Mouse (Mus musculus): Measurements from ENCODE around the gene Dck.
"Not testable (repeated sequence)": the region's sequence is repeated elsewhere in the genome, so short reads cannot be mapped to it uniquely, and the experiment has no call there.

Gene Dck

DNA sequence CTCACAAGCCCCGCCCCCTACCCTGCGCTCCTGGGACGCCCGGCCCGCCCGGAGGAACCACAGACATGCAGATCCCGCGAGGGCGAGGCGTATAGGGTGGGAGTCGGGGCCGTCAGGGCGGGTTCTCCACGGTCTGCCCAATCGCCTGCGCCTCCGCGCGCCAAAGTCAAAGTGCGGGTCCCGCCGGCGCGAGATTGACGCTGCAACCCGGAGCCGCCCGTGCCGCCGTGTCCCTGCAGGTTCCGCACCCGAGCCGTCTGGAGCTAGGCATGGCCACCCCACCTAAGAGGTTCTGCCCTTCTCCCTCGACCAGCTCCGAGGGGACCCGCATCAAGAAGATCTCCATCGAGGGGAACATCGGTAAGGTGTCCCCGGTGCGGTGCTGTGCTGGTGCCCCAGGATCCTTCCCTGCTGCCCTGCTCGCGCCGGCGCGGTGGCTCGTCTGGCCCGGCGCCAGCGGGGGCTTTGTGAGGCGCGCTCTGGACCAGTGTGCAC lies at the start of gene Dck:
TSS of gene Dck (plus strand) at position 10 of the 495 bp plus-strand sequence.
- peak; percentile 98 for DNase-seq

DNA sequence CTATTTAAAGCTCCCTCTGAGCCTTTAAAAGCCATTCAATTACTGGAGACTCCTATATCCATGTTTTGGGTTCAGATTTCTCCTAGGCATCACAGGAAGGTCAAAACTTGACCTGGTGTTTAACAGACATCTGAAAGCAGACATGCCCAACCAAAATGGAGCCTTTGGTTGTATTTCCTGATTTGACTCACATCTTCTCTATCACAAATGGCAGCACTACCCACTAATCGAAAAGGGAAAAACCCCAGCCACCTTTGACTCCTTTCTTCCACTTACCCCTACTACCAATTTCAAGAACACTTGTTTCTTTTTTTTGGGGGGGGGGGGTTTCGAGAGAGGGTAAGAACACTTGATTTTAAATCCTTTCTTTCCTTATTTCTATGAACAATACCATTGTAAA lies 47.8 kb upstream of the Dck start:
- DNase-seq: no peak

GRCm38 (mm10) chr5:88720116-88721002 lies 44.4 kb upstream of the Dck start, which contains the start of gene Mob1b:
Mob1b (plus strand) TSS chr5:88720855.
- peak; percentile 98 for DNase-seq

DNA sequence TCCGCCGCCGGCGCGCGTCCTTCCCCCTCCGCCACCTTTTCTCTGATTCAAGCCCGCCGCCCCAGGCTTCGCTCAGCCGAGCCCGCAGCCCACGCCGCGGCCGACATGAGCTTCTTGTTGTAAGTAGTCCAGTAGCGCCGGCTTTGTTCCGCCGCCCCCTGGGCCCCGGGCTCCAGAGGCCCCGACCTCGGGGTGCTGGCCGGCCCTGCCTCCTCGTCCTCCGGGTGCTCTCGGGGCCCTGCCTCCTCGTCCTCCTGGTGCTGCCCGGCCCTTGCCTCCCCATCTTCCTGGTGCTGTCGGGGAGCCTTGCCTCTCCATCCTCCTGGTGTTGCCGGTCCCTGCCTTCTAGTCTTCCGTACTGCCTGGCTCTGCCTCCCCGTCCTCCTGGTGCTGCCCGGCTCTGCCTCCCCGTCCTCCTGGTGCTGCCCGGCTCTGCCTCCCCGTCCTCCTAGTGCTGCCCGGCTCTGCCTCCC lies 43.8 kb upstream of the Dck start:
- DNase-seq: no peak

DNA sequence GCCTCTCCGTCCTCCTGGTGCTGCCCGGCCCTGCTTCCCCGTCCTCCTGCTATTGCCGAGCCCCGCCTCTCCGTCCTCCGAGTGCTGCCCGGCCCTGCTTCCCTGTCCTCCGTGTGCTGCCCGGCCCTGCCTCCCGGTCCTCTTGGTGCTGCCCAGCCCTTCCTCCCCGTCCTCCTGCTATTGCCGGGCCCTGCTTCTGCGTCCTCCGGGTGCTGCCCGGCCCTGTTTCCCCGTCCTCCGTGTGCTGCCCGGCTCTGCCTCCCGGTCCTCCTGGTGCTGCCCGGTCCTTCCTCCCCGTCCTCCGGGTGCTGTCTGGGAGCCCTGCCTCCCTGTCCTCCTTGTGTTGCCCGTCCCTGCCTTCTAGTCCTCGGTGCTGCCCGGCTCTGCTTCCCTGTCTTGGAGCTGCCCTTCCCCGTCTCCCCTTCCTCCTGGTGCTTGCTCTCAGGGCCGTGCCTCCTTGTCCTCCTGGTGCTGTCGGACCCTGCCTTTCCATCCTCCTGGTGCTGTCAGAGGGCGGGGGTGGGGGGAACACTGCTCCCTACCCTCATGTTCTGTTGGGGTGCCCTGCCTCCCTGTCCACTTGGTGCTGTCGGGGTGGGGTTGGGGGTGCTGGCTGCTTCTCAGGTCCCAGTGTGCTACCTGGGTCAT lies 43.1 kb upstream of the Dck start:
- peak; percentile 31 for DNase-seq

GRCm38 (mm10) chr5:88722213-88722600 lies 42.6 kb upstream of the Dck start:
- peak; percentile 35 for DNase-seq

GRCm38 (mm10) chr5:88724030-88724429 lies 40.8 kb upstream of the Dck start:
- no peak for DNase-seq

DNA sequence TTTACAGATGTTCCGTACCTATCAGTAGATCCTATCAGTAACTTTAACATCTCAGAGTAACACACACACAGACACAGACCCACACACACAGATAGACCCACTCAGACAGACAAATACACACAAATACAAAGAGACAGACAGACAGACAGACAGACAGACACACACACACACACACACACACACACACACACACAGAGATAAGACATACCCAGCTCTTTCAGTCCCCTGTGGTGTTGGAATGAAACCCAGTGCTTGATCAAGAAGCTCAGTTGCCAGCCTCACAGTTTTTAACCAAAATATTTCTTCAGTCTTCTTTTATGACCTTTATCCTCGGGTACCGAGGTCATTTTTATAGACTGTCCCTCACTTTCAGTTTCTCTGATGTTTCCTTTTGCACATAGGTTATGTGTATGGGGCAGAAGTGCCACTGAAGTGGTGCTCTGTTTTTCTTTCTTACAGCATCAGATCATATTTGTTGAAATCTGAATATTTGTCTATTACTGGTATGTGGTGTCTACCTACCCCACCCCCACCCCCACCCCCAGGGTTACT lies 37.1 kb upstream of the Dck start:
- DNase-seq: no peak

- DNase-seq: no peak
Measured at GRCm38 (mm10) chr5:88734786-88735185, 30.0 kb upstream of the Dck start.

GRCm38 (mm10) chr5:88741065-88741464 lies 23.7 kb upstream of the Dck start:
- not testable (repeated sequence) for DNase-seq

- no peak for DNase-seq
Measured at GRCm38 (mm10) chr5:88747774-88748173, 17.0 kb upstream of the Dck start.

GRCm38 (mm10) chr5:88753199-88753598 lies 11.6 kb upstream of the Dck start:
- DNase-seq: no peak

- no peak for DNase-seq
Measured at GRCm38 (mm10) chr5:88762611-88763010, 2.2 kb upstream of the Dck start.

DNA sequence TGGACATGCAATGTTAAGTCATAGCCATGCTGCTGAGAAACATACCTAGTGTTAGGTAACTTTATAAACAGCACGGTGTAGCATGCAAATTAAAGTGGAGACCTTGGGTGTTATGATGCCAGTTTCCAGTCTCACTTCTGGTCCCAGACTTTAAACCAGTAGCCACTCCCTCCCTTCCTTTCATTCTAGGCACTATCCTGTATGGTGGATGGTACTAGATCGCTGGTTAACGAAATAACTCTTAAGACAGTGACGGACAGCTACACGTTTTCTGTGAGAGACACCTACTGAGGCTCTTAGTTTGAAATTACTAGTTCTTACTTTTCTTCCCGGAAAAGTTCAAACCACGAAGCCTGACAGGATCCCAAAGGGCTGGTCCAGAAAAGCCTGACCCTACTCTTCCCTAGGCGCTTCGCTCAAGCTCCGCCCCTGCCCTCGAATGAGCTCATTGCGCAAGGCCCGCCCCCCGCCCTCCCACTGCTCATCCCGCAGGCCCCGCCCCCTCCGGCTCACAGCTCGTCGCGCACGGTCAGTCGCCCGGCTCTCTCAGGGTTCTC lies 288 bp upstream of the Dck start:
- no peak for DNase-seq

GRCm38 (mm10) chr5:88765587-88765986 lies 791 bp downstream of the Dck start:
- DNase-seq: no peak

DNA sequence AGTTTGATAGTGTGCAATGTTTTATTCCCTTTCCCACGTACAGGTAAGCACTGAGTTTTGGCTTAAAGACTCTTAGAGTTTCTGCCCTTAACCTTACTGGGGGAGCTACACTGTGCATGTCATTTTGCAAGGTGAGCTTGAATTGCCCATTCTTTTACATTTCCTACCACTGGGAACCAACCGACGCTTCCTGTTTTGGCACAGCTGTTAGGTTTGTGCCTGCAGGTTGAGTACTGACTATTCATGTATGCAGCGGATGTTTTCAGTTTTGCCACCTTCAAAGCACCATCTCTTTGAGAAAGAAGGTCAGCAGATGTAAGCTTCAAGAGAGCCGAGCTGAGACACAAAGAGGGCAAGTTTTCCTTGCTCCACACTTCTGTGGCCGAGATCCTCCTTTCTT lies 1.3 kb downstream of the Dck start:
- no peak for DNase-seq

GRCm38 (mm10) chr5:88766863-88767262 lies 2.1 kb downstream of the Dck start:
- no peak for DNase-seq

DNA sequence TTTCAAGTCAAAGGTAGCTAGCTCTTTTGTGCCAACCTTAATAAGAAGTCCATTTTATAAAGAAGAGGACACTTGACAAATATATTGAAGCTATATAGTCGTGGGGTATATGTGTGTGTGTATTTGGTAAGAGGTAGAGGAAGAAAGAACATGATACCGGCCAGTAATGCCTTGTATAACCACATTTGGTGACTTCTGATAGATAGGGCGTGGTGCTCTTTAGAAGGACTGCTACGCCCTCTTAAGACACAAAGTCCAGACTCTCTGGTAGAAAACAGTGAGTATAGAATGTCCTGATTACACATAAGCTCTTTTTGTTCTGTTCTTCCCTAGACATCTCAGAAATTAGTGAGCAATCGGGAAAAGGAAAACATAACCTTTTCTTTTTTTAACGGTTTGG lies 3.4 kb downstream of the Dck start:
- DNase-seq: no peak

DNA sequence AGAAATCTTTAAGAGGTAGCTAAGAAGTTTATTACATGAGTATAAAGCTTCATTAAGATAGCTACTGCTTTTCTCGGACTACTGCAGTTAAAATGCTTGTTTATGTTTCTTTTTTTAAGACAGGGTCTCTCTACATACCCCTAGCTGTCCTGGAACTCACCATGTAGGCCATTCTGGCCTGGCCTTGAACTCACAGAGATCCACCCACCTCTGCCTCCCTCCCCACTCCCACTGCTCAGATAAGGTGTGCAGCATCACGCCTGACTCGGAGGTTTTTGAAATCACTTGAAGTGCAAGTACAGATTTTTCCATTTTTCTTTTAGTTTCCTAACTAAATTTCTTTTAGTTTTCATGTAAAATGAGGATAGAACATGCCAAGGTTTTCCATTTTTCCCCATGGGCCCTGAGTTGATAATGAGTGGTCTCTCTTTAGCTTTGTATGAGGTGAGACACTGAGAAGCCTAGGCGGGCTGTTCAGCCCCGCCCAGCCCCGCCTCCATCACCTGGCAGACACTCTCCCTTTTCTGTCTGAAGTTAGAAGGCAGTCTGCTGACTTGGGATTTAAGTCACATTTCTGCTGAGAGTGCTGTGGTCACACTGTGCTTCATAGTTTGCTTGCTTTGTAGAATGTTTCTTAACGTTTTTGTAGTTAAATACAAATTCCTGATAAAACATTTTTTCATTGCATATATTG lies 17.4 kb downstream of the Dck start:
- no peak for DNase-seq

- DNase-seq: no peak
Measured at GRCm38 (mm10) chr5:88785059-88785458, 20.3 kb downstream of the Dck start.

GRCm38 (mm10) chr5:88790675-88791074 lies 25.9 kb downstream of the Dck start:
- no peak for DNase-seq

Measured in right cerebral cortex, postnatal 14 days (tissue).